Mouse (Mus musculus): ENCODE results near the gene Olfr545.

DNA sequence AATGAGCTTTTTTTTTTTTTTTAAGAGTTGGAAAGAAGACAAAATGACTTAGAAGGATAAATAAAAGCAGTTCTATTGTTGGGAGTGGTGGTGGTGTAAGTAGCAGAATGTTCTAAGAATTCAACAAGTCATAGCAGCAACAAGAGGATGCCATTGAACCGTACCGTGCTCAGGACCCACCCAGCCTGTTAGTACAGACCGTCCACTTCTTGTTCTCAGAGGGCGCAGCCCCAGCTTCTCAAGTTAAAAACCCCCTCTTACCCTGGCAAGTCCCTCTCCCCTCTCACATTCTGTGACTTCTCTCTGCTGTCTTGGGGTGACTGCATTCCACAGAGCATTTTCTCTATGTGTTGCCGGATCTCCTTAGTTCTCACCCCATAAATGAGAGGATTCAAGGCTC, 22.8 kb downstream of the Olfr545 start:
- TF ChIP-seq POLR2A (IDR thresholded peaks at IDR 0.05; ENCODE audit: low read depth, low read length) (no peak), CTCF (conservative IDR thresholded peaks at IDR 0.05 in 1 of 2, IDR thresholded peaks at IDR 0.05 in 1 of 2; ENCODE audit: low read depth in 2 of 2, low read length in 2 of 2) (no peak), HCFC1 (IDR thresholded peaks at IDR 0.05; ENCODE audit: low read depth, low read length) (no peak), ZC3H11A (IDR thresholded peaks at IDR 0.05; ENCODE audit: low read depth, low read length) (no peak), CHD1 (IDR thresholded peaks at IDR 0.05; ENCODE audit: low read depth, low read length) (no peak)

Data from CH12.LX (cell line).